Comparison of ENCODE assay signal across 11 mouse cellular contexts in genomic region chr16:95763201-95763600, GRCm38 (mm10).
DNase-seq lines count a peak whose midpoint lies in the region.
"Had no signal": no experiment of that assay in that cellular context is flagged by ENCODE, and none has a peak within 500 bp of the region (broad histone marks: within the 10 kb centered on the region; RNA-seq: fewer than 3 reads in every experiment).

No protein-coding gene starts in this region.

- intact Hi-C loops in heart, postnatal 25 days (cut with DNase I): no loop called here
- intact Hi-C loops in heart, postnatal 14 days (cut with DNase I): no loop called here

- DNase-seq in heart, adult 18-20 months: peak; percentile 52 to 60
- DNase-seq in heart, postnatal 25 days (ENCODE audit: low spot score): no peak
- peak; percentile 37 for DNase-seq in thymus, postnatal 4 days
- DNase-seq in thymus, postnatal 0 days (ENCODE audit: low spot score): no peak
- DNase-seq in heart, postnatal 14 days: peak; percentile 32 to 35
- DNase-seq in right cerebral cortex, postnatal 4 days: no peak
- no peak for DNase-seq in spleen, postnatal 36 days (ENCODE audit: low spot score in 2 of 2)
- DNase-seq: adrenal gland, postnatal 36 days; embryo, embryonic 11 days; forebrain, postnatal 0 days; kidney, adult 11 months had no signal

Comparison
In these comparisons a context has a peak if more than half of its experiments do, and no peak if none do; other contexts are left out.
1. DNase-seq: peak in heart, adult 18-20 months (2 of 2), thymus, postnatal 4 days (single experiment) and heart, postnatal 14 days (2 of 2); none in heart, postnatal 25 days (single experiment), thymus, postnatal 0 days (single experiment), right cerebral cortex, postnatal 4 days (single experiment) and spleen, postnatal 36 days (0 of 2).